18 mouse cellular contexts compared by ENCODE assay signal in the genomic region with DNA sequence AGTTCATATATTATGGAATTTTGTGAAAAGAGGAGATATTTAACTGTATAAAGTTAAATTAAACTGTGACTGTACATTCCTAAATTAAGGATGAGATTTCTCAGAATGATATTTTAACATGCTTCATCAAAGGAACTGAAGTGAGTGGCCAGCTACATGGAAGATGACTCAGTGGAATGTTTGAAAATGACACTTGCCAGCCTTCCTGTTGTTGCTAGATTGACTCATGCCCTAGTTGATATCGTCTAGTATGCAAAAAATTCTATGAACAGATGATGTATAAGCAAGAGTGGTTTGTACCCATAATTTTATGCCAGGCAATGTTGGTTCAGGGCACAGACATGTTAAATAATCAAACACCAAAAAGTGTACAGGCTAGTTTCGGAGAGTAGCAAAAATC.
"Had no signal": no experiment of that assay in that cellular context is flagged by ENCODE, and none has a peak within 500 bp of the region (broad histone marks: within the 10 kb centered on the region; RNA-seq: fewer than 3 reads in every experiment).

No protein-coding gene starts in this region.

- H3K9me3 ChIP-seq: midbrain, embryonic 10.5 days; midbrain, embryonic 12.5 days; neural tube, embryonic 13.5 days; neural tube, embryonic 15.5 days had no signal

- ATAC-seq: midbrain, embryonic 16.5 days had no signal

- H3K36me3 ChIP-seq: midbrain, embryonic 10.5 days; midbrain, embryonic 12.5 days; neural tube, embryonic 13.5 days; neural tube, embryonic 15.5 days had no signal

- H3K9ac ChIP-seq: lung, embryonic 14.5 days; midbrain, embryonic 12.5 days; neural tube, embryonic 13.5 days; neural tube, embryonic 15.5 days had no signal

- H3K4me2 ChIP-seq: lung, embryonic 14.5 days; midbrain, embryonic 12.5 days; neural tube, embryonic 13.5 days; neural tube, embryonic 15.5 days had no signal

- H3K27ac ChIP-seq: midbrain, embryonic 10.5 days; midbrain, embryonic 12.5 days; neural tube, embryonic 13.5 days; neural tube, embryonic 15.5 days had no signal

- H3K4me1 ChIP-seq: midbrain, embryonic 10.5 days; midbrain, embryonic 12.5 days; neural tube, embryonic 13.5 days; neural tube, embryonic 15.5 days had no signal

- H3K27me3 ChIP-seq: midbrain, embryonic 12.5 days; neural tube, embryonic 13.5 days; neural tube, embryonic 15.5 days had no signal

- H3K4me3 ChIP-seq: midbrain, embryonic 10.5 days; midbrain, embryonic 12.5 days; neural tube, embryonic 13.5 days; neural tube, embryonic 15.5 days had no signal

- DNase-seq: lung, adult 18-20 months; lung, embryonic 14.5 days; lung, postnatal 10 days; lung, postnatal 4 days; midbrain, embryonic 14.5 days; retina, postnatal 1 day; right cerebral cortex, adult 18-20 months; right cerebral cortex, postnatal 25 days; right cerebral cortex, postnatal 4 days; spleen, adult 18-20 months; thymus, adult 18-20 months; thymus, postnatal 14 days; thymus, postnatal 36 days had no signal
